Mouse (Mus musculus): Measurements from ENCODE around the gene Sox14. TPM values are rescaled to one million over a fixed set of nuclear protein-coding genes. Genes with fewer than 3 reads are reported as not detected.

Sox14 gene
- 7.0 and 7.3 TPM in 2 replicates for total RNA-seq (2014; rRNA removed)
- polyA plus RNA-seq (2015; fragmentation: Nextera tagmentation; extraction: Ambion mirVana), result 5.5 and 7.1 TPM in 2 replicates

DNA sequence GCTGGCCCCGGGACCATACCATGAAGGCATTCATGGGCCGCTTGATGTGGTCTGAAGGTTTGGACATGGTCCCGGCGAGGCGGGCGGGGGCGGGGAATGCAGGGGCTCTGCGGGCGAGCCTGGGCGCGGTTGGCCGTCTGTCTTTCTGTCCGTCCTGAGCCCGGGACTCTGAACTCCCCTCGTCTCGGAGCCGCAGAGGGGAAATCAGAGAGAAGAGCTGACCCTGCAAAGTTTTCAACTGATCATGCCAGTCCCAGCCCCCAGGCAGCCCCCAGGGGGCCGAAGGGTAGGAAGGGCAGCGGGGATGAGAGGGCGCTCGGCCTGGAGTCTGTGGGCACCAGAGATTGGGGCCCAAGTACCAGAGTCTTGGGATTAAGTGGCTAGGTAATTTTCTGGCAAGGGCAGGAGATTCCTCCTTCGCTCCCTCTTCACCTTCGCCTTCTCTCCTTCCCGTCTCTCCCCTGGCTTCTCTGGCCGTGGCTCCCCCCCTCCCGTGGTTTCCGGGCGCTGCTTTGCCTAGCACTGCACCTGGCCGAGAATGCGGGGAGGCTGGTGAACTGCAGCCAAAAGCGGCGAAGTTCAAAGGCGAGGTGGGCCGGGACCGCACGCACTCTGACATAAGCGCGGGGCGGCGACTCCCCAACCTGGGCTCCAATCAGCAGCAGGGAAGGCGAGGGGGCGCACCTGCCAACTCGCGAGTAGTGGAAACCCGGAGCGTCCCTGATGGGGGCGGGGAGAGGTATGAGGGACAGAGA lies at the start of gene Sox14:
Sox14 (minus strand) TSS at position 553 of the 755 bp plus-strand sequence.
- Histone ChIP-seq H3K9me3 (ENCODE audit: low read length) (no peaks in the 10 kb centered on the region), H3K27me3 (ENCODE audit: insufficient read depth, low read length) (peaks cover 97% of the 10 kb centered on the region), H3K4me3 (ENCODE audit: low read length) (peak within 1 kb of the TSS; percentile 24), H3K36me3 (ENCODE audit: insufficient read depth, low read length) (no peaks in the 10 kb centered on the region), H3K9ac (replicated peaks; ENCODE audit: low read length) (no peak within 1 kb of the TSS), H3K27ac (no peak within 1 kb of the TSS), H3K4me2 (ENCODE audit: low read depth, low read length) (peak within 1 kb of the TSS; percentile 44), H3K4me1 (ENCODE audit: insufficient read depth, low read length) (0 out of 2 replicates have a peak, but pooled peaks cover 4% of the 10 kb centered on the region)
- TF ChIP-seq CTCF (IDR thresholded peaks at IDR 0.05; ENCODE audit: low read depth), result no peak
- ATAC-seq, result no peak
- DNase-seq (ENCODE audit: low spot score), result no peak
- under 1% methylated on average over 47 of the region's 47 CpGs for WGBS

DNA sequence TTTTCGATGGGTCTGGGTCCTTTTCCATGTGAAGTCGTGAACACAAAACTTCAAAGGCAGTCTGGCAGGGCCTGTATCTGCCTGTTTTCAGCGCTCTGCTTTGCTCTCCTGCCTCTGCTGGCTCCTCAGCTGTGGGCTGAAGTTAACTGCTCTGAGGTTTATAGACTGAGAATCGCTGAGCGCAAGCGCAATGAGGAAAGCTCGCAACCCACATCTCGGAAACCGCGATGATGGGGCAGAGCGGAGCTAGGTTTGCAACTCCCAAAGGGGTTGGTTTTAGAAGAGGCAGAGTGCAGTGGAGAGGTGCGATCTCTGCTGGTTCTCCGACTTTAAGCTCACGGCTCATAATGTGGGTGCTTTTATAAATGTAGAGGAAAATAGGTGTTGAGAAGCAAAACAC lies 3.3 kb upstream of the Sox14 start:
- 2% methylated on average over 14 of the region's 14 CpGs for WGBS
- Histone ChIP-seq H3K4me1 (ENCODE audit: insufficient read depth, low read length) (0 out of 2 replicates have a peak, but pooled peaks cover 4% of the 10 kb centered on the region), H3K4me3 (ENCODE audit: low read length) (no peak overlapping the region), H3K4me2 (ENCODE audit: low read depth, low read length) (no peak overlapping the region), H3K9ac (replicated peaks; ENCODE audit: low read length) (no peak overlapping the region), H3K9me3 (ENCODE audit: low read length) (no peaks in the 10 kb centered on the region), H3K27me3 (ENCODE audit: insufficient read depth, low read length) (peaks cover 62% of the 10 kb centered on the region), H3K36me3 (ENCODE audit: insufficient read depth, low read length) (no peaks in the 10 kb centered on the region), H3K27ac (no peak overlapping the region)
- ATAC-seq (no peak), DNase-seq (ENCODE audit: low spot score) (peak; percentile 37)
- TF ChIP-seq CTCF (IDR thresholded peaks at IDR 0.05; ENCODE audit: low read depth), result no peak

DNA sequence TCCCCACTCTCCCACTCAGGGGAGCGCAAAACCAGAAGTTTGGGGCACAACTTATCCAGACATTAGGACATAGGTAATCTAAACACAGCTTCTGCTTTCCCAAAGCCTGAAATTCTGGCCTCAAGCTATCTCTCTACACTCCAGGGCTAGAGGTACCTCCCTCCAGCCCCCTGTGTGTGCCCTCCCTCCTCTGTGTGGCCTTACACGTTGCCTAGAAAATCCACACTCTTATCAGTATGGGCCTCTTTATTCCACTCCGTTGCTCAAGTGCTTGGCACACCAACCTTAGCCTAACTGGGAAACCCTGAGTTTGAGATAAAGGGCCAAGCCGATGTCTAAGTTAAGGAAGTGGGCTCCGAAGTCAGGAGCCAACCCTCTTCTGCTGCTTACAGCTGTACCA lies 2.6 kb upstream of the Sox14 start:
- DNase-seq (ENCODE audit: low spot score) (no peak), ATAC-seq (no peak)
- Histone ChIP-seq H3K9me3 (ENCODE audit: low read length) (no peaks in the 10 kb centered on the region), H3K4me3 (ENCODE audit: low read length) (no peak overlapping the region), H3K4me1 (ENCODE audit: insufficient read depth, low read length) (0 out of 2 replicates have a peak, but pooled peaks cover 4% of the 10 kb centered on the region), H3K27ac (no peak overlapping the region), H3K4me2 (ENCODE audit: low read depth, low read length) (no peak overlapping the region), H3K27me3 (ENCODE audit: insufficient read depth, low read length) (peaks cover 69% of the 10 kb centered on the region), H3K36me3 (ENCODE audit: insufficient read depth, low read length) (no peaks in the 10 kb centered on the region), H3K9ac (replicated peaks; ENCODE audit: low read length) (no peak overlapping the region)
- no peak for TF ChIP-seq CTCF (IDR thresholded peaks at IDR 0.05; ENCODE audit: low read depth)
- WGBS, result 14% methylated on average over 5 of the region's 5 CpGs

DNA sequence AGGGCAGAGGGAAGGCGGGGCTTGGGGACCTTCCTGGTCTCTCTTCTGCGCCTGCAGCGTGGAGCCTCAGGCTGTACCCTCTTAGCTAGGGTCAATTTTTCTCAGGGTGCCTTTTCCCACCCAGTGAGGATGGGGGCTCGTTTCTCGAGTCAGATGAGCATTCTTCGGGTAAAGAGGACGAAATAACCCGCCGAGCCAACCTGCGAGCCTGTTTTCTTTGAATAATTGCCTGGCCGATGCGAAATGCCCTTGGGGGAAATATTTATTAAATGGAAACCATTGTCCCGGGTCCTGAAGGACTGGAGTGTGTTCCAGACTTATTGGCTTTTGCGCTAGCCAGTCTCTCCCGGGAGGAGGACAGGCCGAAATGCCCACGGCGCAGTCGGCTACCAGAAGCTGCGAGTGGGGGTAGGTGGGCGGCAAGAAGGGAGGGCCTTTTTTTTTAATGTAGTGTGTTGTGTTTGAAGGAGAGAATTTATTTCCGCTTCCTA lies 1.1 kb upstream of the Sox14 start:
- Histone ChIP-seq H3K9ac (replicated peaks; ENCODE audit: low read length) (no peak overlapping the region), H3K27ac (no peak overlapping the region), H3K9me3 (ENCODE audit: low read length) (no peaks in the 10 kb centered on the region), H3K4me3 (ENCODE audit: low read length) (no peak overlapping the region), H3K27me3 (ENCODE audit: insufficient read depth, low read length) (peaks cover 84% of the 10 kb centered on the region), H3K4me2 (ENCODE audit: low read depth, low read length) (peak overlapping the region; percentile 21; the same call in 1 of the 2 replicates), H3K4me1 (ENCODE audit: insufficient read depth, low read length) (0 out of 2 replicates have a peak, but pooled peaks cover 4% of the 10 kb centered on the region), H3K36me3 (ENCODE audit: insufficient read depth, low read length) (no peaks in the 10 kb centered on the region)
- DNase-seq (ENCODE audit: low spot score) (no peak), ATAC-seq (no peak)
- no peak for TF ChIP-seq CTCF (IDR thresholded peaks at IDR 0.05; ENCODE audit: low read depth)
- WGBS, result 3% methylated on average over 22 of the region's 22 CpGs

DNA sequence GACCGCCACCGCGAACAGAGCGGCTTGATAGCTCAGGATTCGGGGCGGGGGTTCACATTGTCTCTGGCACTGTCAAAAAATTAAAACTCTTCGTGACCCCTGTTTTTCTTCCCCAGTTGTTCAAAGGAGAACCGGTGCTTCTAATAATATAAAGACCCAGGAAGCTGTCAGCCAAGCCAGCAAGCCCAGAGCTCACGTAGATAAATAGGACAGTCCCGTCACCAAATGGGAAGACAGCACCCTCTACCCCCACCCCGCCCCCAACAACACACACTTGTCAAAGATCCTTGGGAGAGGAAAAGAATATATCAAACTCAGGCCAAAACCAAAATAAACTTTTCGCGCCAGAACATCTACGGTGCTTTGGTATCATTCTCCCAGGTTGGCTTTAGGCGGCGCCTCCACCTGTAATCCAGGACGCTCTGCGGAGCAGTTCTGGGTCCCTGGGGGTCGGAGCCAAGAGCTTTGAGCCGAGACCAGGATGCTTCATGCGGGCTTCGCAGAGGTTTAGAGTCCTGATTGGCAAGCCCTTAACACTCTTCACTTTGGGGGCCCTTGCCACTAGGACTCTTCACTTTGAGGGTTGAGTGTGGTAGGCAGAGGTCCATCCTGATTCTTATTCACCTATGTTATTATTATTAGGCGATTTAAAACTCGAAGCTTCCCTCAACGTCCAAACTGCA lies 544 bp upstream of the Sox14 start:
- ATAC-seq (no peak), DNase-seq (ENCODE audit: low spot score) (no peak)

DNA sequence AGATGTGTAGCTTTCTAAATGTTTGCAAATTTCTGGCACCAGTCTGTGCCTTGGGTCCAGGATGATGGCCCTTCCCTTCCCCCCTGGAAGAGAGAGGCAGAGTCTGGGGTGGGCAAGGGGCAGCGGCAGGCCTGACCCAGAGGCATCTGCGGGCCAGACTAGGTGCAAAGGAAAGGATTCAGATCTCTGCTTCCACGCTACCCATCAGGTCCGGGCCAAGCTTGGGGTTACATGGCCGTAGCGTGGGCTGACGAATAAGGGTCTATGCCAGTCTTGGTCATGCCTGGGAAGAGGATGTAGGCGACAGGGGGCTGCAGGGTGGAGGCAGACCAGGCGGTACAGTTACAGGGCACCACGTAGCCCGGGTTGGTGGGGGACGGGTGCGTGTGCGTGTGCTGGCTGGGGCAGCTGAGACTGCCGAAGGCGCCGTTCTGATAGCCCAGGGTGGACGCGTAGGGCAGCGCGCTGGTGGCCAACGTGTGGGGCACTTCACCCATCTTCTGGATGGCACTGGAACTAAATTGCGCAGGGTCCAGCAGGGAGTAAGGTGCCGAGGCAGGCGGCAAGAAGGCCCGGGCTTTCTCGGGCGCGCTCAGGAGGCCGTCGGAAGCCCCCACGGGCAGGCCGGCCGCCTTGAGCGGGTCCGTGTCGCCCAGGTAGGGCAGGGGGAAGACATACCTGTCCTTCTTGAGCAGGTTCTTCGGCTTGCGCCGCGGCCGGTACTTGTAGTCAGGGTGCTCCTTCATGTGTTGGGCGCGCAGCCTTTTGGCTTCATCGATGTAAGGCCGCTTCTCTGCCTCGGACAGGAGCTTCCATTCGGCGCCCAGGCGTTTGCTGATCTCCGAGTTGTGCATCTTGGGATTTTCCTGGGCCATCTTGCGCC lies 994 bp downstream of the Sox14 start:
- Histone ChIP-seq H3K27me3 (ENCODE audit: insufficient read depth, low read length) (peaks cover 97% of the 10 kb centered on the region), H3K9me3 (ENCODE audit: low read length) (no peaks in the 10 kb centered on the region), H3K9ac (replicated peaks; ENCODE audit: low read length) (no peak overlapping the region), H3K4me3 (ENCODE audit: low read length) (peak overlapping the region; percentile 24), H3K4me1 (ENCODE audit: insufficient read depth, low read length) (0 out of 2 replicates have a peak, but pooled peaks cover 4% of the 10 kb centered on the region), H3K36me3 (ENCODE audit: insufficient read depth, low read length) (no peaks in the 10 kb centered on the region), H3K27ac (no peak overlapping the region), H3K4me2 (ENCODE audit: low read depth, low read length) (peak overlapping the region; percentile 3; the same call in 1 of the 2 replicates)
- ATAC-seq, result no peak
- no peak for TF ChIP-seq CTCF (IDR thresholded peaks at IDR 0.05; ENCODE audit: low read depth)
- 2% methylated on average over 52 of the region's 52 CpGs for WGBS
- DNase-seq (ENCODE audit: low spot score), result no peak

More for the DNA sequence above, 544 bp upstream of the Sox14 start:
- Histone ChIP-seq H3K36me3 (ENCODE audit: insufficient read depth, low read length) (no peaks in the 10 kb centered on the region), H3K9me3 (ENCODE audit: low read length) (no peaks in the 10 kb centered on the region), H3K27me3 (ENCODE audit: insufficient read depth, low read length) (peaks cover 90% of the 10 kb centered on the region), H3K4me2 (ENCODE audit: low read depth, low read length) (peak overlapping the region; percentile 44), H3K27ac (no peak overlapping the region), H3K9ac (replicated peaks; ENCODE audit: low read length) (no peak overlapping the region), H3K4me1 (ENCODE audit: insufficient read depth, low read length) (0 out of 2 replicates have a peak, but pooled peaks cover 4% of the 10 kb centered on the region), H3K4me3 (ENCODE audit: low read length) (peak overlapping the region; percentile 24)
- no peak for TF ChIP-seq CTCF (IDR thresholded peaks at IDR 0.05; ENCODE audit: low read depth)
- 2% methylated on average over 25 of the region's 25 CpGs for WGBS
